Mouse (Mus musculus): Measurements from ENCODE around the gene Zp3.

GRCm38 (mm10) chr5:135946621-135947020 lies 33.3 kb upstream of the Zp3 start:
- no peak for TF ChIP-seq POLR2A (IDR thresholded peaks at IDR 0.05; ENCODE audit: borderline replicate concordance, extremely low read depth, insufficient read depth, insufficient read length, poor library complexity, severe bottlenecking)
- TF ChIP-seq CTCF (IDR thresholded peaks at IDR 0.05; ENCODE audit: borderline replicate concordance, extremely low read depth, insufficient read depth, insufficient read length) = no peak
